Mouse (Mus musculus): Measurements from ENCODE around the gene Skint10.

Skint10 gene

GRCm38 (mm10) chr4:112774766-112775165, at the start of gene Skint10:
Gene Skint10, minus strand, starts transcription at chr4:112774866.
- DNase-seq (ENCODE audit: low spot score), result no peak

GRCm38 (mm10) chr4:112790646-112791045, 16.0 kb upstream of the Skint10 start:
- DNase-seq (ENCODE audit: low spot score), result no peak

Measured in c-Kit-positive CD71-positive TER-119-positive erythroid progenitor cells, embryonic 14.5 days (primary cell).